Mouse (Mus musculus): ENCODE measurements at regions not wholly inside any gene's neighbourhood (a gene's known extent, or its start where the extent isn't known, plus 50 kb on each side); places are given as distances from the start of the nearest gene placed in this dataset.

GRCm38 (mm10) chr3:52731491-52731890 is 285.5 kb downstream of the Cog6 start:
- intact Hi-C loops (cut with DNase I) = no loop called here
- DNase-seq = no peak
- H3K27ac ChIP-seq = no peak overlapping the region

GRCm38 (mm10) chr3:52729731-52730130 is 287.3 kb downstream of the Cog6 start:
- DNase-seq = no peak
- Histone ChIP-seq H3K27ac (no peak overlapping the region), H3K4me3 (no peak overlapping the region)
- TF ChIP-seq CTCF (IDR thresholded peaks at IDR 0.05) = no peak
- intact Hi-C loops (cut with DNase I) = no loop called here

More at GRCm38 (mm10) chr3:52731491-52731890, 285.5 kb downstream of the Cog6 start:
- no peak overlapping the region for H3K4me3 ChIP-seq
- TF ChIP-seq CTCF (IDR thresholded peaks at IDR 0.05) = no peak

DNA sequence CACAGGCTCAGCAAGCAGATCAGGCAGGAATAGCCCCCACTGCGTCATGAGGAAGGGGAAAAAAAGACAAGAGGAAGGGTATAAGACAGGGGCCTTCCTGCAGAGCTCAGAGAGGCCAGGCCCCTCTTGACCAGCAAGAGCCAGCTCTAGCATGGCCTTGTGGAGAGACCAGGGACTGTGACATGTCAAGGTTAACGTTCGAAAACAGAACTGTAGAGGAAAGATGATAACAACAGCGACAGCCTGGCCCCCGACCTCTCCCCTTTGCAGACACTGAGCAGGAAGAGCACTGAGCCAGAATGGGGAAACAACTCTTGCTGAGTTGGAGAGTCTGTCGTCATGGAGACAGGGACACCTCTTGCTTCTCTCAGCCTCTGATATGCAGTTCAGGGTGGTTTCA is 288.2 kb downstream of the Cog6 start:
- no peak overlapping the region for H3K4me3 ChIP-seq
- TF ChIP-seq CTCF (IDR thresholded peaks at IDR 0.05) = no peak
- intact Hi-C loops (cut with DNase I) = no loop called here
- no peak overlapping the region for H3K27ac ChIP-seq
- no peak for DNase-seq

DNA sequence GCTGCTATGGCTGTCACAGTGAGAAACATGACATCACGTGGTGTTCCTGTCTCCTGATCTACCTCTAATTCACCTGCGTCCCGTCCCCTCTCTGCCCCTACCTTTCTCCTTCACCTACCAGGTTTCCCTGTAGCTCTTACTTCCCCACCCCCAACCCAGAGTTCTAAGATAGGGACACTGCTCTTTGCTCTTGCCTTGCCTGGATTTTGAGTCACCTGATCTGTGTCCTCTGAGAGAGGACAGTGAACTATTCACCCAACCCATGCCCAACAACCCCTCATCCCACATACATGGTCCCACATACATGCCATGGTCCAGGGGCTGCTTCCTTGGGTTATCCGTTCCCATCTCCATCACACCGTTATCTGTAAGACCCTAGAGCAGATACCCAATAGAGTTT is 288.6 kb downstream of the Cog6 start:
- intact Hi-C loops (cut with DNase I) = no loop called here
- no peak for DNase-seq
- H3K27ac ChIP-seq = no peak overlapping the region
- no peak for TF ChIP-seq CTCF (IDR thresholded peaks at IDR 0.05)
- H3K4me3 ChIP-seq = no peak overlapping the region

- Histone ChIP-seq H3K4me3 (no peak overlapping the region), H3K27ac (no peak overlapping the region)
- no peak for TF ChIP-seq CTCF (IDR thresholded peaks at IDR 0.05)
- no peak for DNase-seq
- intact Hi-C loops (cut with DNase I) = no loop called here
These were observed 292.7 kb downstream of the Cog6 start for GRCm38 (mm10) chr3:52724354-52724753.

GRCm38 (mm10) chr3:52722946-52723345 is 294.1 kb downstream of the Cog6 start:
- Histone ChIP-seq H3K4me3 (no peak overlapping the region), H3K27ac (no peak overlapping the region)
- no peak for TF ChIP-seq CTCF (IDR thresholded peaks at IDR 0.05)
- intact Hi-C loops (cut with DNase I) = no loop called here
- DNase-seq = no peak

DNA sequence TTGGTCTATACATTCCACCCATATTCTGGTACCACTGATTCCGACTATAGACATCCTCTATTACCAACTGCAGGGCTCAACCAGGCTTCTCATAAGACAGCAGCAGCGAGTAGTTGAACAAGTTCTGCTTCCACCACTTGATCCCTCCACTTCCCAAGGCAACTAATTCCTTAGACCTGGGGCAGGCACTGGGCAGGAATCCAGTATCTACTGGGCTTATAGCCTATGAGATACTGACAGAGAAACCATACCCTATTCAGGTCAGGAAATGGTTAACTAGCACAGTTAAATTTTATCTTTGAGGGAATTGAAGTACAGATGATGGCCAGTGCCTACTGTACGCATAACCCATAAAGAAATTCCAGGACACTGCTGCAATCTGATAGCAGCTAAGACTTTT is 297.9 kb downstream of the Cog6 start:
- Histone ChIP-seq H3K27ac (no peak overlapping the region), H3K4me3 (no peak overlapping the region)
- no peak for TF ChIP-seq CTCF (IDR thresholded peaks at IDR 0.05)
- intact Hi-C loops (cut with DNase I) = no loop called here
- no peak for DNase-seq

- intact Hi-C loops (cut with DNase I) = no loop called here
- no peak overlapping the region for H3K4me3 ChIP-seq
- no peak for TF ChIP-seq CTCF (IDR thresholded peaks at IDR 0.05)
These were observed 299.7 kb downstream of the Cog6 start for GRCm38 (mm10) chr3:52717324-52717723.

DNA sequence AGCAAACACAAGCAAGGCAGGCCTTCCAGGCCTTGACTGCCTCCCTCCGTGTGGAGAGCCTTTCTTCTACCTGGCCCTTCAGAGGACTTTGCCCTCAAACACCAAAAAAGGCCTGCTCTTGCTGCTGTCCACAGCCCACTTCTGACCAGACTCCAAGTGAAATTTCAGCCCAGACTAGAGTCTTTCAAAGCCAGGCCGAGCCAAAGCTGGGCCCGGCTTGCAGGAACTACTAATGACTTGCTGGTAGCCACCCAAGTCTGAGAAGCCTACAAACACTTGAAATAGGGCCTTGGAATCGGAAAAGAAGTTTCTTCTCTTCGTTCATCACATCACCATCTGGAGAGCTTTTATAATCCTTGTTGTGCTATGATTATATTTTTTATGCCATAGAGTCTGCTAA is 304.9 kb downstream of the Cog6 start:
- no peak overlapping the region for H3K4me3 ChIP-seq
- intact Hi-C loops (cut with DNase I) = no loop called here
- H3K27ac ChIP-seq = peak overlapping the region; percentile 56
- no peak for TF ChIP-seq CTCF (IDR thresholded peaks at IDR 0.05)
- DNase-seq = peak; percentile 50

More at GRCm38 (mm10) chr3:52717324-52717723, 299.7 kb downstream of the Cog6 start:
- no peak for DNase-seq
- no peak overlapping the region for H3K27ac ChIP-seq

DNA sequence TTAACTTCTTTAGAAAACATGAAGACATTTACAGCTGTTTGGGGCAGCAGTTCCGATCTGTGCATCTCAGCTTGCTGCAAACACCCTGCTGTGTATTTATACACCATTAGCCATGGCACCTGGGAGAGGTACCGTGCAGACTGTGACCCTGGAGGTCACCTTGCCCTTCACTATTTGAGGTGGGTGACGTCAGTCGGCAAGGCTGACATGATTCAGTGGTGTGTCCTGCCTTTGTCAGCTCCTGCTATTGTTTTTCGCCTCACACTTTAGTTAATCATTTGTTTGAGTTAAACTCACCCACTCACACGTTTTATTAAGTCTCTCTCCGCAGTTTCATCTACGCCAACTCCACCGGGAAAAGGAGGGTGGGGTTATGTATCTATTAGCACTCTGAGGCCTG is 305.9 kb downstream of the Cog6 start:
- Histone ChIP-seq H3K27ac (no peak overlapping the region), H3K4me3 (no peak overlapping the region)
- no peak for DNase-seq
- TF ChIP-seq CTCF (IDR thresholded peaks at IDR 0.05) = no peak
- intact Hi-C loops (cut with DNase I) = no loop called here

GRCm38 (mm10) chr3:52708746-52709145 is 308.3 kb downstream of the Cog6 start:
- DNase-seq = no peak
- Histone ChIP-seq H3K4me3 (no peak overlapping the region), H3K27ac (no peak overlapping the region)
- intact Hi-C loops (cut with DNase I) = no loop called here
- TF ChIP-seq CTCF (IDR thresholded peaks at IDR 0.05) = no peak

DNA sequence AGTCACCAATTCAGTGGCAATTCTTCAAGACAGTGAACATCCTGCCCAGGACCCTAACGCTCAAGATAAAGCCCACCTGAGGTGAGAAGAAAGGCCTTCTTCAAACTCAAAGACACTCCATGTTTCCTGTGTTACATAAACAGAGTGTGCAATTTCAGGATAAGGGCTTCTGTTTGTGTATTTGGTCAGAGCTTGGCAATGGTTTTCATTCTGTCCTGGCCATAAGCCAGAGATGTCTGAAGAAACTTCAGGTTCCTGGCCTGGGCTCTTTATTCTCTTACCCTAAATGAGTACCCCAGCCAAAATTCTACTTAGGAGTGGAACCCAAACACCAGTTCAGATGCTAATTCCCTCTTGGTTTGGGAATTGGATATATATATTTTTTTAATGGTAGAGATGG is 308.7 kb downstream of the Cog6 start:
- intact Hi-C loops (cut with DNase I) = no loop called here
- DNase-seq = no peak

GRCm38 (mm10) chr3:52706626-52707025 is 310.4 kb downstream of the Cog6 start:
- intact Hi-C loops (cut with DNase I) = no loop called here
- H3K4me3 ChIP-seq = no peak overlapping the region
- no peak for DNase-seq
- no peak for TF ChIP-seq CTCF (IDR thresholded peaks at IDR 0.05)
- H3K27ac ChIP-seq = no peak overlapping the region

More for the DNA sequence above, 308.7 kb downstream of the Cog6 start:
- no peak overlapping the region for H3K4me3 ChIP-seq
- TF ChIP-seq CTCF (IDR thresholded peaks at IDR 0.05) = no peak
- no peak overlapping the region for H3K27ac ChIP-seq

DNA sequence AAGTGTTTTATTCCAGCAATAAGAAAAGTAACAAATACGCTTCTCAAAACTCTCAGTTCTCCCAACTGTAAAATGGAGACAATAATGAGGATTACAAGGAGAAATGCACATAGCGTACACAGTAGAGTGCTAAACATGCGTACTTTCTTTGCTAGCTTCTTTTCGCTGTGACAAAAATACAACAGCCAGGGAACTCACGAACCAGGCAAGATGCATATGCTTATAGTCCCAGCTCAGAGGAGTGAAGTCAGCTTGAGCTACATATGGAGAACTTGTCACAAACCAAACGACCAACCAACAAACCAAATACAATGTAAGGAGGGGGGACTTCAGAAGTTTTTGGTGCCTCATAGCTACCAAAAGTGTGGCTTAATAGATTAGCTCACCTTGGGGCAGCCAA is 313.3 kb downstream of the Cog6 start:
- DNase-seq = no peak
- TF ChIP-seq CTCF (IDR thresholded peaks at IDR 0.05) = no peak
- Histone ChIP-seq H3K27ac (no peak overlapping the region), H3K4me3 (no peak overlapping the region)
- intact Hi-C loops (cut with DNase I) = no loop called here

GRCm38 (mm10) chr3:52702962-52703361 is 314.1 kb downstream of the Cog6 start:
- Histone ChIP-seq H3K4me3 (no peak overlapping the region), H3K27ac (no peak overlapping the region)
- no peak for DNase-seq
- intact Hi-C loops (cut with DNase I) = no loop called here
- TF ChIP-seq CTCF (IDR thresholded peaks at IDR 0.05) = no peak
